Mouse (Mus musculus) granulocyte monocyte progenitor cell, adult 5-6 weeks (primary cell): ENCODE results near the gene Ugt1a7c. TPM values are rescaled to one million over a fixed set of nuclear protein-coding genes. Genes with fewer than 3 reads are reported as not detected.

ENCODE experiments used
- ATAC-seq: replicated peaks from 2 replicates; pipeline ENCODE4 v1.8.0; 2016; ENCODE audit warnings: mild to moderate bottlenecking, moderate TSS enrichment, inconsistent platforms; ENCODE audit not compliant: poor library complexity, severe bottlenecking
- total RNA-seq, 2 experiments: library from RNA; stranded (forward) in 1 of 2; stranded (reverse) in 1 of 2; fragments of 200-712, 200-1000 nt in 1 of 2; fragments of >200 nt in 1 of 2; fragmentation: Nextera tagmentation in 1 of 2; gene quantifications; 2 replicates each; pipeline ENCODE4 v1.2.3; 2014 to 2017

Gene Ugt1a7c
- total RNA-seq, 2 experiments from 2014 or later, result 25.2 to 49.7 TPM

DNA sequence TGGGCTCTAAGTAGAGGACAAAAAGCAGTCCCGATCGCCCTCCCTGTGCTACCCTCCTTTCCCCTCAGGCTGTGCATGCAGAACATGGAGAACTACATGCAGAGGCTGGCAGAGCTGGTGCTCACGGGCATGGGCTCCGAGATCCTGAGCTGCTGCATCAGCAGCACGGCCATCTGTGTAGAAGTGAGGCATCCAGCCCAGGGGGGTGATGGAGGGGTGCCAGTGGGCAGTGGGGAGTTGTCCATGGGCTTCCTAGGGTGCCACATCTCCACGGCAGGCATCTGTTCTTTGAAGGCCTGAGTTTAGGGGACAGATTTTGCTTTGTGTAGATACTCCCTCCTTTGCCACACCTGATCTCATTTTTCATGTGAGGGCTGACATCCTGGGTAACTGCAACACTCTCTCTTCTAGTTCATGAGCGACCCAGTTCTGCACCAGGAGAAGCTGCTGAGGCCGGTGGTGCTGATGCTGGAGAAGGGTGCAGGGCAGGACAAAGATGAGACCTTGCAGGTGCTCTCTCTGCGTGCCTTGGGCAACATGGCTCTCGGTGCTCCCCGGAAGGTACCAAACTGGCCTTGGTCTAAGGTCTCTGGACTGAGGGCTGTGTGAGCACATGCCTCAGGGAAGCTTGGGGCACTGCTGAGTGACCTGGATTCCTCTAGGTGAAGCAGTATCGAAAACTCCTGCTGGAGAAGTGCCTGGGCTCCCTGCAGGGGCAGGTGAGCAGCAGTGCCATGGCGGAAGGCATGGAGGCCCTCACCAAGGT, 161.3 kb downstream of the Ugt1a7c start:
- no peak for ATAC-seq

- ATAC-seq, result no peak
These were observed 162.2 kb downstream of the Ugt1a7c start for GRCm38 (mm10) chr1:88256886-88257663.

- ATAC-seq, result no peak
These were observed 162.8 kb downstream of the Ugt1a7c start for GRCm38 (mm10) chr1:88257681-88258080.

- ATAC-seq, result no peak
These were observed 163.5 kb downstream of the Ugt1a7c start for GRCm38 (mm10) chr1:88258361-88258760.

DNA sequence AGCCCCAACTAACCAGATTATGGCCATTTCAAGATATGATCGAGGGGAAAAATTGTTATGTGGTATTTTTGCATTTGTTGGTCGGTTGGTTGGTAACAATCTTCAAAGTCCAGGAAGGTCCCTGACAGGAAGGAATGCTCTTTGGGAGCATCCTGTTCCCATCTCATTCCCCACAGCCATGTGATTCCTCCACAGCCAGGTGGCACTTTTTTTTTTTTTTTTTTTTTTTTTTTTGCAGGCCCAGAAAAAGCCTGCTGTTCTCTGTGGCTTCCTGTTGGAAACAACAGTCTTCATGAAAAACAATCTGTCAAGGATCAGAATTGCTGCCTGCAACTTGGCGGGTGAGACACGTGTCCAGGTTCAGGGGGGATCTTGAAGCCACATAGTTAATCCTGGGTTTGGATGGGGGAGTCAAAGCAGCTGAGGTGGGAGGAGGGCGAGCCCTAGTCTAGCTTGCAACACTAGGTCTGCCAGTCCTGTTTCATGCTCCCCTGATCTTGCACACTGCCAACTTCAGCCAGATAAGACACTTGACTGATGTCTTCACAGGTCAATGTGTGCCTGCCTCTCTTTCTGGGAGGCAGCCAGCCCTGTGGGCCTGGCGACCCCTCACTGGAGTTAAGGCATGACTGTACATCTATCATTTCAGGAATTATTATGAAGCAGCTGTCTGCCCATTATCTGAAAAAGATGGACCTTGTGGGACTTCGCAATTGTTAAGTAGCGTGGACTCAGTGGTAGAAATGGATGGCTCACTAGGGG, 164.2 kb downstream of the Ugt1a7c start:
- peak; percentile 6; the same call in 1 of the 2 replicates for ATAC-seq

DNA sequence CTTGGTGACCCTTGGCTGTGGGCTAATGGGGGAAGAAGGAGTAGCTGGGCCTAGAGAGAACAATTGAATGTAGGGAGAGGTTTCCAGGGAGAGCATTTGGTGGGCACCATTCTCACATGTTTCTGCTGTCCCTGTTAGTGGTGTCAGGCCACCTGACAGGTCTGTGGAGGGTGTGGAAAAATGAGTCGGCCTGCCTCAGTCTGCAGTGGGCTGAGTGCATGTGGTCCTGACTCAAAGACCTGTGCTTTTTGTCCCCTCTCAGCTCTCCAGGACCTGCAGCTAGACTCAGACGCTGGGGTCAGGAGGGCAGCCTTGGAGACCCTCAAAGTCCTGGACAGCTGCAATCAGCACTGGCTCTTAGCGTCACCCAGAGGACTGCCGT, 164.8 kb downstream of the Ugt1a7c start:
- ATAC-seq, result no peak

- ATAC-seq, result peak; percentile 1
These were observed 165.3 kb downstream of the Ugt1a7c start for GRCm38 (mm10) chr1:88260114-88260513.

GRCm38 (mm10) chr1:88260604-88261377, 165.9 kb downstream of the Ugt1a7c start:
- peak; percentile 34 for ATAC-seq

DNA sequence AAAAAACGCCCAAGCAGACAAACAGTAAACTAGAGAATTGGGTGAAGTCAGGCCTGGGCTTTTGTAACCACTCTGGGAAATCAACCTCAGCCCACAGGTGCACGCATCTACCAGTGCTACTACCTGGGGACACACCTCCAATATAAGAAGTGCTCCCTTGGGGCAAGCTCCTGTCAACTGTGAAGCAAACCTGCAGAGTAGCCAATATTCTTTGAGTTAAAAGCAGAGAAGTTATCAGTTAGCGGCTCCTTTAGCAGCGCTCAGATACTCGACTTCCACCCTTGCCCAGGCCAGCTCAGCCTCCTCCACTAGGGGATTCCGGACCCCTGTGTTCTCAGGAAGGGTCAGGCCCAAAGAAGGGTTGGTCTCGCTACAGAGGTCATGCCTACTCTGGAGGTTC, 166.8 kb downstream of the Ugt1a7c start:
- ATAC-seq, result no peak

GRCm38 (mm10) chr1:88262255-88262654, 167.4 kb downstream of the Ugt1a7c start:
- no peak for ATAC-seq

DNA sequence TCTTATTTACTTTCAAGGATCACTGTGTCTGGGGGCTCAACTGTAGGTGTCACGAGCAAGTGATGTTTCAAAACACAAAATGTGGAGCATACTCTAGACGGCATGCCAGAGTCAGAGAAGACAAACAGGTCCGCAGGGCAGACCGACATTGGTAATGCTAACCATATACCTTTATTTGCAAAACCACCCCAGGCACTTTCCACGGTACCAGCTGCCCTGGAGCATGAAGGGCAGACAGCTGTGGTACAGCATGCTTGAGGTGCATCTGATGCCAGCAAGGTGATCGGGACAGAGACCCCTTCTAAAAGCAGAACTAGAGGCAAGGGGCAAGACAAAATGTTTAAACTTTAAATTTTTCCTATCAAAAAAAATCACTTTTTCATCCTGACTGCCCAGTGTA, 168.1 kb downstream of the Ugt1a7c start:
- ATAC-seq, result no peak

DNA sequence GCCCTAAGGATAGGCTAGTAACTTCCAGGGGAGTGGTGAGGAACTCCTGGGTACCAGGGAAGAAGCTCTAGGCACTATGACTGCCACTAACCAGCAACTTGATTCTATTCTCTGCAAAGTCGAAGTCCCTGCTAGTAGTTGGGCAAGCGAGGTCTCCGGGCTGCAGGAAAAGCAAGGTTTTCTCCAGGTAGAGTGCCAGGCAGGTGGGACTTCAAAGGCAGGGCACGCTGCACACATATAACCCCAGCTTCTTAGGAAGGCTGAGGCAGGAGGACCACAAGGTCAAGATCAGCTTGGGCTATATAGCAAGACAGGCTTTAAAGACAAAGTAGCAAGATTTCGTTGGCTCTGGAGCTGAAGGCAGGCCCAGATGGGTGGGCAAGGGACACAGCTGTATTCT, 168.9 kb downstream of the Ugt1a7c start:
- no peak for ATAC-seq

DNA sequence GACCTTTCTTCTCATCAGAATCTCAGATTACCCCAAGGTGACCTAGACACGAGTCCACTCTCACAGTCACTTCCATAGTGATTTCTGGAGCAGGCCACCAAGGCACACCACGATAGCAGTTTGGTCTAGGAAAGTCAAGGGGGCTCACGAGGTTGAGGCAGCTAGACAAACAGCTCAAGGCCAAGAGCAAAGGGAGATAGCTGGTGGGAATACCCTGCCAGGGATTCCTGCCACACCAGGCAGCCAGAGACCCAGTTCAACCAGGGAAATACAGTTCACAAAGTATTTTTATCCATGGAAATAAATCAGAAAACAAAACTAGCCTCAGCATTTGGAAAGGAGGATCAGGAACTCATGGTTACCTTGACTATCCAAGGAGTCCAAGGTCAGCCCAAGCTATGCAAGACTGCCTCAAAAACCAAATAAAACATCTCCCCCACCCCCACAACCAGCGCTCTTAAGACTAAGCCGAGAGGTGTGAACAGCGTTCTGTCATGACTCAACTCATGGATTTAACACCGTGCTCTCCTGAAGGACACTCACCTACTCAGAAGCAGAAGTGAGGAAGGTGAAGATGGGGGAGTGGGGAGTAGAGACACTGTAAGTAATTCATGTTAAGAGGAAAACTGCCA, 169.5 kb downstream of the Ugt1a7c start:
- ATAC-seq, result no peak

DNA sequence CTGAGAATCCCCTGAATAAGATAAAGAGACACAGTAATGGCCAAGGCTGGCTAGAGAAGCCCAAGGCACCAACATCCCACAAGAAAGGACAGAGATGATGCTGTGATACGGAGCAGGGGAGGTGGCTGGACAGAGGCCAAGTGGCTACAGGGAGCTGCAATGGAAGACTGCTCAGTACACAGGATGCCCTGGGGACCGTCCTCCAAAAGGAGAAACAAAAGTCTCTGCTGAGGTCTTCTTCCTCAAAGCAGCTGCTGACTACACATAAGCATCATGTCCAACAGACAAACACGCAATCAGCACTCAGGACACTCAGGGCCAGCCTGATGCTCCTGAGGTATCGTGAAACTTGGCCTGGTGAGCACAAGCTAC, 170.0 kb downstream of the Ugt1a7c start:
- ATAC-seq, result no peak

GRCm38 (mm10) chr1:88266123-88266522, 171.3 kb downstream of the Ugt1a7c start:
- ATAC-seq, result no peak

DNA sequence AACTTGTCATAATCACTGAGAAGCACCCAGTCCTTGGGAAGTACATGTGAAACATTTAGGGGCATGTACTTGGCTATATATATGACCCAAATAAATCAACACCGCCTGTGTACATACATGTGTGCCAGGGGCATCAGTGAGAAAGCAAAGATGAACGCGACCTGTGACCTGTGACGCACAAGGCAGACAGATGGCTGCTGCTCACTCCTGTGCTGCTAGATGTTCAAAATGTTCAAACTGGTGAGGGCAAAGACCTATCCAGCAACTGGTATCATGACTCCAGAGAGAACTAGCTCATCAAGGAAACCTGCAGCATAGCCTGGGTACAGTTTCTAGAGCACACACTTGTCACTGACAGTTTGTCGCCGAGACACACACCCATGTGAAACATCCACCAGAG, 172.6 kb downstream of the Ugt1a7c start:
- ATAC-seq, result no peak

- no peak for ATAC-seq
These were observed 173.2 kb downstream of the Ugt1a7c start for GRCm38 (mm10) chr1:88268070-88268469.
